Mouse (Mus musculus) intestine, postnatal 0 days (tissue): ENCODE results near the gene Mfsd4a. TPM values are rescaled to one million over a fixed set of nuclear protein-coding genes. Genes with fewer than 3 reads are reported as not detected.

ENCODE experiments used
- ATAC-seq: fragments of 200-750 bp; cut with Nextera tagmentation; 2 replicates; pipeline ENCODE4 v1.8.0; 2017; ENCODE audit warnings: mild to moderate bottlenecking, moderate TSS enrichment, moderate library complexity
- H3K27ac ChIP-seq: fragments of 300-500 bp; sonication (generic); 2 replicates; pipeline ENCODE4 v1.5.1; 2014; ENCODE audit warnings: mild to moderate bottlenecking, low read depth, low read length, moderate library complexity
- H3K27me3 ChIP-seq: fragments of 300-500 bp; sonication (generic); replicated peaks from 2 replicates; pipeline ENCODE4 v1.6.1; 2014; ENCODE audit warnings: low read length, mixed read lengths; ENCODE audit not compliant: control insufficient read depth, insufficient read depth
- H3K36me3 ChIP-seq: fragments of 300-500 bp; sonication (generic); 2 replicates; pipeline ENCODE4 v1.6.1; 2014; ENCODE audit warnings: mild to moderate bottlenecking, moderate library complexity; ENCODE audit not compliant: control insufficient read depth, insufficient read depth
- H3K4me1 ChIP-seq: fragments of 300-500 bp; sonication (generic); replicated peaks from 2 replicates; pipeline ENCODE4 v1.6.1; 2014; ENCODE audit warnings: antibody characterized with exemption, low read length, mixed read lengths; ENCODE audit not compliant: control insufficient read depth, insufficient read depth
- H3K4me2 ChIP-seq: fragments of 300-500 bp; sonication (generic); replicated peaks from 2 replicates; pipeline ENCODE4 v1.6.1; 2014; ENCODE audit warnings: low read depth, mild to moderate bottlenecking, moderate library complexity
- H3K4me3 ChIP-seq: fragments of 300-500 bp; sonication (generic); 2 replicates; pipeline ENCODE4 v1.5.1; 2014; ENCODE audit warnings: low read depth, low read length
- H3K9ac ChIP-seq: fragments of 300-500 bp; sonication (generic); 2 replicates; pipeline ENCODE4 v1.6.1; 2014; ENCODE audit warnings: mild to moderate bottlenecking, low read depth, low read length
- H3K9me3 ChIP-seq: fragments of 300-500 bp; sonication (generic); 2 replicates; pipeline ENCODE4 v1.6.1; 2016; ENCODE audit warnings: mixed run types; ENCODE audit not compliant: control insufficient read depth
- CTCF ChIP-seq: sonication (generic); IDR thresholded peaks from 2 replicates; pipeline ENCODE4 v1.5.1; 2016; ENCODE audit warnings: low read depth, mild to moderate bottlenecking, control low read depth, antibody characterized with exemption, moderate library complexity
- WGBS: fragments of 180-500 bp; shearing (Covaris S2); extraction: QIAGEN DNeasy Blood & Tissue Kit; methylation state at CpG from one replicate; pipeline ENCODE4 v1.1.7; 2014; 5-methylcytosine and 5-hydroxymethylcytosine counted together
- polyA plus RNA-seq: library from polyadenylated mRNA; unstranded; fragments of >200 nt; fragmentation: Nextera tagmentation; extraction: Ambion mirVana; gene quantifications from 2 replicates; pipeline ENCODE4 v1.2.1, GENCODE M21; 2015

Mfsd4a gene
- polyA plus RNA-seq, 1 experiment from 2014 or later, result 6.1 TPM

GRCm38 (mm10) chr1:132003817-132004216 is 64.0 kb downstream of the Mfsd4a start:
- Histone ChIP-seq H3K36me3 (no peaks in the 10 kb centered on the region), H3K27me3 (no peaks in the 10 kb centered on the region), H3K4me3 (no peak overlapping the region), H3K4me2 (no peak overlapping the region), H3K9me3 (no peaks in the 10 kb centered on the region), H3K4me1 (peaks cover 8% of the 10 kb centered on the region), H3K27ac (no peak overlapping the region), H3K9ac (no peak overlapping the region)
- TF ChIP-seq CTCF, result no peak
- ATAC-seq, result no peak
- WGBS, result 59% methylated on average over 1 of the region's 1 CpGs

- WGBS, result 53% methylated on average over 2 of the region's 2 CpGs
- H3K4me1 ChIP-seq, result peaks cover 8% of the 10 kb centered on the region
- H3K9ac ChIP-seq, result no peak overlapping the region
- no peaks in the 10 kb centered on the region for H3K27me3 ChIP-seq
- no peak overlapping the region for H3K4me2 ChIP-seq
- H3K27ac ChIP-seq, result no peak overlapping the region
- no peaks in the 10 kb centered on the region for H3K9me3 ChIP-seq
- no peak overlapping the region for H3K4me3 ChIP-seq
- ATAC-seq, result no peak
- no peaks in the 10 kb centered on the region for H3K36me3 ChIP-seq
- TF ChIP-seq CTCF, result no peak
Measured at GRCm38 (mm10) chr1:132003111-132003510, 64.8 kb downstream of the Mfsd4a start.

- no peaks in the 10 kb centered on the region for H3K36me3 ChIP-seq
- H3K4me1 ChIP-seq, result peaks cover 8% of the 10 kb centered on the region
- no peak overlapping the region for H3K4me2 ChIP-seq
- H3K4me3 ChIP-seq, result no peak overlapping the region
- no peak for TF ChIP-seq CTCF
- no peak for ATAC-seq
- no peaks in the 10 kb centered on the region for H3K9me3 ChIP-seq
- 71% methylated on average over 4 of the region's 4 CpGs for WGBS
- no peak overlapping the region for H3K9ac ChIP-seq
- no peaks in the 10 kb centered on the region for H3K27me3 ChIP-seq
- H3K27ac ChIP-seq, result no peak overlapping the region
Measured at GRCm38 (mm10) chr1:132001880-132002330, 66.0 kb downstream of the Mfsd4a start.

GRCm38 (mm10) chr1:132000506-132000905 is 67.4 kb downstream of the Mfsd4a start:
- TF ChIP-seq CTCF, result peak; percentile 64
- Histone ChIP-seq H3K27ac (no peak overlapping the region), H3K4me1 (no peaks in the 10 kb centered on the region), H3K9ac (no peak overlapping the region), H3K36me3 (no peaks in the 10 kb centered on the region), H3K27me3 (no peaks in the 10 kb centered on the region), H3K4me2 (no peak overlapping the region), H3K9me3 (no peaks in the 10 kb centered on the region), H3K4me3 (no peak overlapping the region)
- no peak for ATAC-seq

GRCm38 (mm10) chr1:131995062-131995461 is 72.8 kb downstream of the Mfsd4a start:
- Histone ChIP-seq H3K36me3 (no peaks in the 10 kb centered on the region), H3K27ac (no peak overlapping the region), H3K9ac (no peak overlapping the region), H3K27me3 (no peaks in the 10 kb centered on the region), H3K4me2 (no peak overlapping the region), H3K9me3 (no peaks in the 10 kb centered on the region), H3K4me1 (no peaks in the 10 kb centered on the region), H3K4me3 (no peak overlapping the region)
- no peak for ATAC-seq
- WGBS, result 39% methylated on average over 4 of the region's 4 CpGs
- TF ChIP-seq CTCF, result peak; percentile 81

- Histone ChIP-seq H3K27me3 (no peaks in the 10 kb centered on the region), H3K4me1 (no peaks in the 10 kb centered on the region), H3K4me2 (no peak overlapping the region), H3K27ac (no peak overlapping the region), H3K36me3 (no peaks in the 10 kb centered on the region), H3K9me3 (no peaks in the 10 kb centered on the region), H3K9ac (no peak overlapping the region), H3K4me3 (no peak overlapping the region)
- no peak for ATAC-seq
- TF ChIP-seq CTCF, result no peak
- 83% methylated on average over 12 of the region's 12 CpGs for WGBS
Measured at GRCm38 (mm10) chr1:131993169-131994040, 74.5 kb downstream of the Mfsd4a start.
